Mouse (Mus musculus) kidney, embryonic 14.5 days (tissue): Measurements from ENCODE around the gene Atp2a3. TPM values are rescaled to one million over a fixed set of nuclear protein-coding genes. Genes with fewer than 3 reads are reported as not detected.
A peak's percentile ranks its signal among the peaks of the same experiment; 100 is the strongest.

Experiments
- ATAC-seq: fragments of 200-750 bp; cut with Nextera tagmentation; 2 replicates; pipeline ENCODE4 v1.8.0; 2017; ENCODE audit warnings: moderate number of reproducible peaks, mild to moderate bottlenecking, moderate TSS enrichment, moderate library complexity; ENCODE audit not compliant: low FRiP score, low TSS enrichment
- H3K27ac ChIP-seq: fragments of 300-500 bp; sonication (generic); 2 replicates; pipeline ENCODE4 v1.5.1; 2014; ENCODE audit warnings: low read depth, mild to moderate bottlenecking, low read length, moderate library complexity, mixed read lengths
- H3K27me3 ChIP-seq: fragments of 300-500 bp; sonication (generic); 2 replicates; pipeline ENCODE4 v1.6.1; 2014; ENCODE audit warnings: mild to moderate bottlenecking, low read length; ENCODE audit not compliant: control insufficient read depth, insufficient read depth
- H3K36me3 ChIP-seq: fragments of 300-500 bp; sonication (generic); 2 replicates; pipeline ENCODE4 v1.6.1; 2014; ENCODE audit warnings: low read length, mixed read lengths; ENCODE audit not compliant: control insufficient read depth, insufficient read depth
- H3K4me1 ChIP-seq: fragments of 300-500 bp; sonication (generic); 2 replicates; pipeline ENCODE4 v1.6.1; 2014; ENCODE audit warnings: low read length, mixed read lengths; ENCODE audit not compliant: control insufficient read depth, insufficient read depth
- H3K4me2 ChIP-seq: fragments of 300-500 bp; sonication (generic); replicated peaks from 2 replicates; pipeline ENCODE4 v1.6.1; 2014; ENCODE audit warnings: low read depth, mild to moderate bottlenecking, low read length
- H3K4me3 ChIP-seq: fragments of 300-500 bp; sonication (generic); 2 replicates; pipeline ENCODE4 v1.5.1; 2014; ENCODE audit warnings: mild to moderate bottlenecking, low read length
- H3K9ac ChIP-seq: fragments of 300-500 bp; sonication (generic); 2 replicates; pipeline ENCODE4 v1.6.1; 2014; ENCODE audit warnings: low read depth, mild to moderate bottlenecking, low read length, moderate library complexity
- H3K9me3 ChIP-seq: fragments of 300-500 bp; sonication (generic); 2 replicates; pipeline ENCODE4 v1.6.1; 2016; ENCODE audit warnings: low read length; ENCODE audit not compliant: control insufficient read depth
- WGBS: fragments of 180-500 bp; shearing (Covaris S2); extraction: QIAGEN DNeasy Blood & Tissue Kit; methylation state at CpG from one replicate; pipeline ENCODE4 v1.1.7; 2014; 5-methylcytosine and 5-hydroxymethylcytosine counted together
- polyA plus RNA-seq: library from polyadenylated mRNA; unstranded; fragments of >200 nt; fragmentation: Nextera tagmentation; extraction: Ambion mirVana; gene quantifications from 2 replicates; pipeline ENCODE4 v1.2.1, GENCODE M21; 2014

Gene Atp2a3
- polyA plus RNA-seq, 1 experiment from 2014 or later: 2.2 TPM

- H3K36me3 ChIP-seq: no peaks in the 10 kb centered on the region
- ATAC-seq: no peak; the same call in 1 of the 2 replicates
These were observed 20.5 kb upstream of the Atp2a3 start for GRCm38 (mm10) chr11:72940208-72941143.

GRCm38 (mm10) chr11:72944996-72945793 lies 15.8 kb upstream of the Atp2a3 start:
- WGBS: 37% methylated on average over 7 of the region's 7 CpGs
- H3K27me3 ChIP-seq: no peaks in the 10 kb centered on the region

More at GRCm38 (mm10) chr11:72940208-72941143, 20.5 kb upstream of the Atp2a3 start:
- Histone ChIP-seq H3K27ac (no peak overlapping the region), H3K4me1 (peaks cover 7% of the 10 kb centered on the region), H3K9ac (no peak overlapping the region), H3K4me2 (peak overlapping the region; percentile 1; the same call in 1 of the 2 replicates), H3K9me3 (no peaks in the 10 kb centered on the region), H3K27me3 (no peaks in the 10 kb centered on the region), H3K4me3 (0 out of 2 replicates have a peak overlapping the region, but pooled peaks have one; percentile 1)
- 50% methylated on average over 20 of the region's 20 CpGs for WGBS

GRCm38 (mm10) chr11:72945875-72946559 lies 15.0 kb upstream of the Atp2a3 start:
- Histone ChIP-seq H3K27me3 (no peaks in the 10 kb centered on the region), H3K4me3 (no peak overlapping the region), H3K4me2 (no peak overlapping the region), H3K36me3 (no peaks in the 10 kb centered on the region), H3K27ac (no peak overlapping the region), H3K9me3 (no peaks in the 10 kb centered on the region), H3K9ac (no peak overlapping the region), H3K4me1 (peaks cover 29% of the 10 kb centered on the region)
- no peak for ATAC-seq
- 49% methylated on average over 6 of the region's 6 CpGs for WGBS

More at GRCm38 (mm10) chr11:72944996-72945793, 15.8 kb upstream of the Atp2a3 start:
- H3K36me3 ChIP-seq: no peaks in the 10 kb centered on the region
- no peak for ATAC-seq
- no peaks in the 10 kb centered on the region for H3K9me3 ChIP-seq
- no peak overlapping the region for H3K4me3 ChIP-seq
- H3K4me1 ChIP-seq: peaks cover 26% of the 10 kb centered on the region
- no peak overlapping the region; the same call in 1 of the 2 replicates for H3K27ac ChIP-seq
- H3K4me2 ChIP-seq: no peak overlapping the region
- H3K9ac ChIP-seq: no peak overlapping the region

- H3K4me1 ChIP-seq: peaks cover 35% of the 10 kb centered on the region
- H3K27ac ChIP-seq: no peak overlapping the region
- H3K36me3 ChIP-seq: no peaks in the 10 kb centered on the region
- no peaks in the 10 kb centered on the region for H3K9me3 ChIP-seq
- no peak overlapping the region for H3K4me2 ChIP-seq
- no peak overlapping the region for H3K9ac ChIP-seq
- no peak for ATAC-seq
- WGBS: 38% methylated on average over 6 of the region's 6 CpGs
- no peak overlapping the region for H3K4me3 ChIP-seq
- no peaks in the 10 kb centered on the region for H3K27me3 ChIP-seq
These were observed 14.3 kb upstream of the Atp2a3 start for GRCm38 (mm10) chr11:72946560-72947119.

GRCm38 (mm10) chr11:72947840-72948239 lies 13.1 kb upstream of the Atp2a3 start:
- H3K9ac ChIP-seq: no peak overlapping the region
- no peaks in the 10 kb centered on the region for H3K36me3 ChIP-seq
- H3K27ac ChIP-seq: no peak overlapping the region
- 80% methylated on average over 11 of the region's 11 CpGs for WGBS
- no peaks in the 10 kb centered on the region for H3K27me3 ChIP-seq
- no peak for ATAC-seq
- H3K4me1 ChIP-seq: peaks cover 40% of the 10 kb centered on the region
- H3K4me2 ChIP-seq: no peak overlapping the region
- H3K9me3 ChIP-seq: no peaks in the 10 kb centered on the region
- H3K4me3 ChIP-seq: no peak overlapping the region

- no peak overlapping the region for H3K27ac ChIP-seq
- H3K9me3 ChIP-seq: no peaks in the 10 kb centered on the region
- no peaks in the 10 kb centered on the region for H3K36me3 ChIP-seq
- H3K4me1 ChIP-seq: peaks cover 42% of the 10 kb centered on the region
- no peak overlapping the region for H3K9ac ChIP-seq
- no peaks in the 10 kb centered on the region for H3K27me3 ChIP-seq
- 88% methylated on average over 7 of the region's 7 CpGs for WGBS
- H3K4me3 ChIP-seq: no peak overlapping the region
- no peak for ATAC-seq
- H3K4me2 ChIP-seq: no peak overlapping the region
These were observed 12.7 kb upstream of the Atp2a3 start for GRCm38 (mm10) chr11:72948254-72948653.

- Histone ChIP-seq H3K4me2 (no peak overlapping the region), H3K4me1 (peaks cover 31% of the 10 kb centered on the region), H3K9ac (no peak overlapping the region), H3K9me3 (no peaks in the 10 kb centered on the region), H3K27me3 (no peaks in the 10 kb centered on the region), H3K4me3 (no peak overlapping the region), H3K36me3 (no peaks in the 10 kb centered on the region), H3K27ac (peak overlapping the region; percentile 18; the same call in 1 of the 2 replicates)
- WGBS: 40% methylated on average over 22 of the region's 22 CpGs
- ATAC-seq: peak; percentile 58; the same call in 1 of the 2 replicates
These were observed 9.6 kb upstream of the Atp2a3 start for GRCm38 (mm10) chr11:72951137-72952000.
